Mouse (Mus musculus) thymus, adult 18-20 months (tissue): ENCODE measurements around the gene Majin.

Experiments
- DNase-seq, 2 experiments: peaks; one replicate each; pipeline ENCODE4 v3.0.0; 2022; ENCODE audit warnings: mixed read lengths in 2 of 2

The Majin gene

DNA sequence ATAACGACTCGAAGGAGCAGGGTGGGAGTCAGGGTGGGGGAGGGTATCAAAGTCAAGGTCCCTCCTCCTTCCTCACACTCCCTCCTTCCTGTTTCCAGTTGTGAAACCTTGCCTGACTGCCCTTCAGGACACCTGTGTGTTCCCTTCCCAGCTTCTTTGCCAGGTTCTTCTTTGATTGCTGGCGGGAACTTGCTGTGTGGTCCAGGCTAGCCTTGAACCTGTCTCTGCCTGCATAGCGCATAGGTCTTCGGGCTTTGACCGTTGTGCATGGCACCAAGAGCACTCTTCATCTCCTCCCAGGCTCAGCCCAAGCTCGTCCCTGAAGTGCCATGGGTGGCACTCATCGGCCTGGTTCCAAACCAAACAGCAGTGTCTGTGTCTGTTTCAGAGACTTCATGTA, 80.8 kb downstream of the Majin start:
- DNase-seq, result no peak

DNA sequence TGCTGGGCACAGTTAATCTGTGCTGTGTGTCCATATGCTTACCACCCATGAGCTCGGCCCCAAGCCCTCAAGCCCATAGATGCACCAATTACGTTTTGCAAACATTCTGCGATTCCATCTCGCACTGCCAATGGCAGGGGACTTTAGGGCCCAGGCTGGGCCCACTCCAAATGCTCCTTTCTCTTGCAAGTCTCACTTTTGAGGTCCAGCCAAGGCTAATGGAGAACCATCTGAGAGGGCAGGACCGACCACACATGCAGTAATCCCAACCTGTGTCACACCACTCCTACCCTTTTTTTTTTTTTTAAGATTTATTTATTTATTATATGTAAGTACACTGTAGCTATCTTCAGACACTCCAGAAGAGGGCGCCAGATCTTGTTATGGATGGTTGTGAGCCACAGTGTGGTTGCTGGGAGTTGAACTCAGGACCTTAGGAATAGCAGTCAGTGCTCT, 81.6 kb downstream of the Majin start:
- DNase-seq, result no peak

DNA sequence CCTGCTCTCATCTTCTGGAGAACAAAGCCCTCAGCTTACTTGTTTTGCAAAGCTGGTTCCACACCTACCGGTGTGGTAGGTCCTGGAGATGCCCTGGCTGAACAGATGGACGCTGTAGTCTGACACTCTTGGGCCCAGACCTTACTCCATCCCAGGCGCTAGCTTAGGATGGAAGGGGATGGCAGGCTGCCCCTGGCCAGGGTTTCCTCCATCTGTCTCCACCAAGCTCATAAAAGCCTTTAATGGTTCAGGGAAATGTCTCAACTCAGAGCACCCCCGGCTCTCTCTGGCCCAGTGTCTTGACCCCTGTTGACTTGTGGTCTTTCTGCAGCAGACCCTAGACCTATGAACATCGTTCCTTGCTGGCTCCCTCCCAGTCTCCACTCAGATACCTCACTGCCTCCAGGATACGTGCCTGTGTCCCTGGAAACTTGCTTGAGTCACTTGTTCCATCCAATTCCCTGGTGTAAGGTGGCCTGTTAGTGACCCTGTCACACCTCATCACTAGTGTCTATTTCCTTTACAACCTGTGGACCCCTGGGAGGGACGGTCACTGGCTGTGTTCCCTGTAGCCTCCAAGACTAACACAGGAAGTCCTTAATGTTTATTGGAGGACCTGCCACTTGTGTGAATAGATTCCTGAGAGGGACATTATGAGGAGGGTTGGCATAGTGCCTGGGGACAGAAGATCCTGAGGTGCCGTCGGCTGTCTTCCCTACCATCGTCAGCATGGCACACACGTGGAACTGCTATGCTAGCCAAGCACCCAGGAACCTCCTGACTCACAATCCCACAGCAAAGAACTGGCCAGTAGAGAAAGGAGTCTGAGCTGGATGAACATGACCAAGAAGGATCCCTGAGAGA, 83.3 kb downstream of the Majin start:
- DNase-seq, result no peak

DNA sequence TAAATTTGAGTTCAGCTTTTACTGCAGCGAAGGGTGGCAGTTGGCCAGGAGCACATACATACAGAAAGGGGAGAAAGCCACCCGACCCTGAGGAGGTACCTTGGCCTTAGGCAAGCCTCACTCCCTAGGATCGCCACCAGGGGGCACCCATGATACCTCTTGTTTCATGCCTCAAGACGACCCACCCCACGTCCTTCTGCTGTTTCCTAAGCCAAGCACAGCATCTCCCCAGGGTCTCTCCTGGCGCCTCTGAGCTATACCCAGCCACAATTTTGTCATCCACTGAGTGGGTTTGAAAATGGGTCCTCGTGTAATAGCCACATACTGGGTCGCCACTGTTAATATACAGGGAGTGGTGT, 84.0 kb downstream of the Majin start:
- DNase-seq, result peak; percentile 64 to 72

DNA sequence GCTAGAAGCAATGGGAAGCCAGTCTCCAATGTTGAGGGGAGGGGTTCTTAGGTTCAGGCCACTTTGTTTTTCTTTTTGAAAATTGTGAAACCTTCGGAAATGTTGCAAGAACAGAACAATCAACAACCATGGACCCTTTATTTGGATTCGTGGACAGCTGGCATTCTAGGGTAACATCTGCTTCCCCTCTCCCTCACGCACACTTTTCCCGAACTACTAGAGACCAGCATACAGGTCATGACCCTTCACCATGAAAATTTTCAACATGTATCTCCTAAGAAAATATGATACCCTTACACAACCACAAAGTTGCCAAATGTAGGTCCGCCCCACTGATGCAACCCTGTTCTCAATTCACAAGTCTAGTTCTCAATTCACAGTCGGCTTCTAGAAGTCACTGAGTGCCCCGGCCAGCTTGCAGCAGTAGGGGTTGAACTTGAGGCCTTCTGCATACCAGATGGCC, 84.5 kb downstream of the Majin start:
- no peak for DNase-seq

DNA sequence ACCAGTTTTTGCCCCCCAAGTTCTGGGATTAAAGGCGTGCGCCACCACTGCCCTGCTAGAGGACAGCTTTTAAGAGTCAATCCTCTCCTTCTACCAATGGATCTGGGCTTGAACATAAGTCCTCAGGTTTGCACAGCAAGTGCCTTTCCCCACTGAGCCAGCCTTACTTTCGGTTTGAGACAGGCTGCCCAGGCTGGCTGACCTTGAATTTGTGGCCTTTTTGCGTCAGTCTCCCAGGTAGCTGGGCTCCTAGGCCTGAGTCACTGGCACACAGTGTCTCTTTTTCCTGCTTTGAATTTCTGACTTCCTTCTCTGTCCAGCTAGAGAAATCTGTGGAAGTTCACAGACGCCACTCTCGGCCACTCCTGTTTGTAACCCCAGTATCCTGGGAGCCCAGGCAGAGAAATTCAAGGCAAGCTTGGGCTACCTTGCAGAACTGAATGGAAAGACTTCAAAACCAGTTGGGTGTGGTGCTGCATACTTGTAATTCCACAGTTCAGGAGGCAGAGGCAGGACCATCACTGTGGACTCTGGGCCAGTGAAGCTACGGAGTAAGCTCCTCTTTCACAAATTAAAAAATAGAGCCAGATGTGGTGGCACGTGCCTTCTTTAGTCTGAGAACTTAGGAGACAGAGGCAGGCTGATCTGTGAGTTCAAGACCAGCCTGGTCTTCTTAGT, 85.7 kb downstream of the Majin start:
- DNase-seq, result no peak

DNA sequence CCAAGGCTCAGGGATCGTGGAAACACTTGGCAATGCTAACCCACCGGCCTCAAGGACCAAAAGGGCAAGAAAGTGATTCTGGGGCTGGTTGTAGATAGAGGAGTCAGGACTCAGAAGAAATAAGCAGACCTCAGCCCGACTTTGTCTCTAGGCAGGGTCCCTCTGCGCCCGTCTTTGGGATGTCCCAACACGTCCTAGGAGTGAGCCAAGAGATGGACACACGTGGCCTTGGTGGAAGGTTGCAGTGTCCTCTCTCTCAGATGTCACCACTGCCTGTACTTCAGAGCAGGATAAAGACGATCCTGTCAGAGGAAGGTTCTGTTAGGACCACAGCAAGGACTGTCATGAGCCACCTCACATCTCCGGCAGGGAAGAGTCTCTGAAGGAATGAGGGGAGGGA, 86.5 kb downstream of the Majin start:
- DNase-seq, result no peak

DNA sequence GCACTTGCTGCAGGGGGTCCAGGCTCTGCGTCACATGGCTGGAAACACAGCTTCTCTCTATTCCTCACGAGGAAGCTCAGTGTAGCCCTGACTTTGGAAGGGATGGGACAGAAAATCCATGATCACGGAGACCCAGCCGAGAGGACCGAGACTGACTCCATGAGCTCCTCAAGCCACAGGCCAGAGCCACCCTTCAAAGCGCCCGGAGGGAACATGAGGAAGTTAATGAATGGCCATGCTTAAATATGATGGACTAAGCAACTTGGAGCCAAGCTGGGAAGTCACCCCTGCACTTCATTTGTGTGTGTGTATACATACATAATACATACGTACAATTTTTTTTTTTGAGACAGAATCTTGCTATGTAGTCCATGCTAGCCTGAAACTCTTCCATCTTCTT, 87.0 kb downstream of the Majin start:
- DNase-seq, result no peak

DNA sequence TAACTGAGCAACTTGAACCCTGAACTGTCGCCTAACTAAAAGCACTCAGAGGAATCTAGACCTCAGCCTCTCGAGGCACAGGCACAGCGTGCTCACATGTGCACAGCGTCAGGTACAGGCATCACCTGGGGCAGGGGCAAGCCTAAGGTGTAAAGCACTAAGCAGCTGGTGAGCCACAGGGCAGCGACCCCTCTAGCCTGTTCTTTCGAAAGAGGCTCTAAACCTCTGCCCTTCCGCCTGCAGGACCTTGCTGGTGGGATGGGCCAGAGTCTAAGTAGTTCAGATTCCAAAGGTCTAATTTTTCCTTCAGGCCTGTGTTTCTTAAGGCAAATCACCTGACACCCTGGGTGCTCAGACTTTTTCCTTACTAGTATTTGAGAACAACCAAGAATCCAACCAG, 87.9 kb downstream of the Majin start:
- DNase-seq, result no peak

DNA sequence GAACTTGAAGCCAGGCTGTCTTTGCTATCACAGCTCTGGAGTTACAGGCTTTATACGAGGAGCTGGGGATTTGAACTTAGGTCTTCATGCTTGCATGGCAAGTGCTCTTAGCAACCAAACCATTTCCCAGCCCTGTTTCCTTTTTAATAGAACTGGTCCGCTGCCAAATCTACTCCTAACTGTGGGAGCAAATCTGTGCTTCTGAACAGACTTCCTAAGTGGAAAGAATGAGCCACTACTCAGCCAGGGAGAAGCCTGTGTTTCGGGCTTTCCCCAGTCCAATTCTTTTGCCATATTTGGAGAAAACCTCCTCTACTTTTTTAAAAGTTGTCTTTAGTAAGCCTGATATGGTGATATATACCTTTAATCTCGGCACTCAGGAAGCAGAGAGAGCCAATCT, 88.5 kb downstream of the Majin start:
- DNase-seq, result no peak

DNA sequence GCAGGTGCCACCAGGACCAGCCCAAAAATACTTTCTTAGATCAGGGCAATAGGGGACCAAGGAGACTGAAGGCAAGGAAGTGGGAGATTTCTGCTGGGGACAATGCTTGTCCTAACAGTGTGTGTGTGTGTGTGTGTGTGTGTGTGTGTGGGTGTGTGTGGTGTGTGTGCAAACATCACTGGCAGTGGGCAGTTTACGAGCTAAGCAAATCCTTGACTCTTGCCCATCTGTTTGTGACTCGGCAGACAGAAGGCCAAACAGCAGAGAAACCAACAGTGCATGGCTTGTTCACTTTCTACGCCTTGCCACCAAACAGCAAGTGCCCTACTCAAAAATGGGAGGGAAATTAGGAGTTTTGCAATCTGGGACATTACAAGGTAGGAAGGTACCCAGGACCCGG, 89.4 kb downstream of the Majin start:
- no peak for DNase-seq
